Mouse (Mus musculus) brown adipose tissue, adult 24 weeks (tissue): ENCODE measurements around the gene Amacr. TPM values are rescaled to one million over a fixed set of nuclear protein-coding genes. Genes with fewer than 3 reads are reported as not detected.

Experiments used
- H3K27ac ChIP-seq: fragments of 200-500 bp; replicated peaks from 2 replicates; pipeline ENCODE4 v1.5.1; 2012; ENCODE audit warnings: low read depth, mild to moderate bottlenecking, low read length
- H3K4me1 ChIP-seq: fragments of 200-500 bp; 2 replicates; pipeline ENCODE4 v1.6.1; 2012; ENCODE audit warnings: low read length, mixed read lengths; ENCODE audit not compliant: control insufficient read depth, insufficient read depth, insufficient read length
- H3K4me3 ChIP-seq: fragments of 200-500 bp; 2 replicates; pipeline ENCODE4 v1.5.1; 2012; ENCODE audit warnings: low read depth, mild to moderate bottlenecking, low read length, moderate library complexity; ENCODE audit not compliant: insufficient read depth
- polyA plus RNA-seq: library from polyadenylated mRNA; stranded (reverse); fragments of >200 nt; gene quantifications from 2 replicates; pipeline ENCODE4 v1.2.4, GENCODE M21; 2012; ENCODE audit not compliant: missing spikeins, insufficient read depth, insufficient read length

Amacr gene
- polyA plus RNA-seq: 29.9 and 30.8 TPM in 2 replicates

DNA sequence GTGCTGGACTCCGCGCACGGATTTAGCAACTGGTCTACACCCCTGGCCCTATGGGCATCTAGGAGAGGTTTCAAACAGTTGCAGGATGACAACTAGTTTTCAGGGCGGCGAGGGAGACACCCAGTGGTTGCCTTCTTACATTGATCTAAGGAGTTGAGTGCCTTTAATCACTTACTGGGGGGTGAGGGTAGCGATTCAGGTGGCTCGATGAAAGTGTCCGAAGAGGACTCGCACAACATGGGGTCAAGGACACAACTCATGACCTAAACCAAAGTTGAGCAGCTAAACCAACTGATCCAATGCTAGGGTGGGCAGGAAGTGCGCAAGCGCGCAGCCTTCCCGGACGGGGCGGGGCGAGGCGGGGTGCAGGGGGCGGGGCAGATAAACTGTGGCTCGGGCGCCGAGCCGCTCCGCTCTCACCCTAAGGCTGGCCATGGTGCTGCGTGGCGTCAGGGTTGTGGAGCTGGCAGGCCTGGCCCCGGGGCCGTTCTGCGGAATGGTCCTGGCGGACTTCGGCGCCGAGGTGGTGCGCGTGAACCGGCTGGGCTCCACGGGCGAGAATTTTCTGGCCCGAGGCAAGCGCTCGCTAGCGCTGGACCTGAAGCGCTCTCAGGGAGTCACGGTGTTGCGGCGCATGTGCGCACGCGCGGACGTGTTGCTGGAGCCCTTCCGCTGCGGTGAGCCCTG lies at the start of gene Amacr:
Gene Amacr, plus strand, starts transcription at position 380 of the 687 bp plus-strand sequence.
- H3K4me1 ChIP-seq: no peaks in the 10 kb centered on the region

DNA sequence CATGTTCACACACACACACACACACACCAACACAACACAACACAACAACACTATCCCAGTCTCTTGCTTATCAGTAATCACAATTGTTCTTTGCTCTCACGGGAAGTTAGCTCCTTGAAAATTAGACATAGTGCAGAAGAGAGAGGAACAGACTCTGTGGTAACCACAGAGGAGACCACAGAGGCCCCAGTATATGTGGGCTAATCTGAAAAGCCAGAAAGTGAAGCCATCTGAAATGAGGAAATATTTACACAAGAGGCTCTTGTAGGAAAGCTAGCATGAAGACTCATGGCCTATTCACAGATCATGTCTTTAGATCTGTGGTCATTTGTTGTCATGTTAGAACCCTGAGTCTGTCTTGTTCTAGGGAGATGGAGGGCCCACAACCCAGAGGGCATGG lies 47.6 kb upstream of the Amacr start:
- H3K4me1 ChIP-seq: no peaks in the 10 kb centered on the region
- H3K27ac ChIP-seq: no peak overlapping the region
- H3K4me3 ChIP-seq: no peak overlapping the region

More for the DNA sequence above, at the start of gene Amacr:
- peak within 1 kb of the TSS; percentile 74 for H3K4me3 ChIP-seq
- H3K27ac ChIP-seq: peak within 1 kb of the TSS; percentile 96

DNA sequence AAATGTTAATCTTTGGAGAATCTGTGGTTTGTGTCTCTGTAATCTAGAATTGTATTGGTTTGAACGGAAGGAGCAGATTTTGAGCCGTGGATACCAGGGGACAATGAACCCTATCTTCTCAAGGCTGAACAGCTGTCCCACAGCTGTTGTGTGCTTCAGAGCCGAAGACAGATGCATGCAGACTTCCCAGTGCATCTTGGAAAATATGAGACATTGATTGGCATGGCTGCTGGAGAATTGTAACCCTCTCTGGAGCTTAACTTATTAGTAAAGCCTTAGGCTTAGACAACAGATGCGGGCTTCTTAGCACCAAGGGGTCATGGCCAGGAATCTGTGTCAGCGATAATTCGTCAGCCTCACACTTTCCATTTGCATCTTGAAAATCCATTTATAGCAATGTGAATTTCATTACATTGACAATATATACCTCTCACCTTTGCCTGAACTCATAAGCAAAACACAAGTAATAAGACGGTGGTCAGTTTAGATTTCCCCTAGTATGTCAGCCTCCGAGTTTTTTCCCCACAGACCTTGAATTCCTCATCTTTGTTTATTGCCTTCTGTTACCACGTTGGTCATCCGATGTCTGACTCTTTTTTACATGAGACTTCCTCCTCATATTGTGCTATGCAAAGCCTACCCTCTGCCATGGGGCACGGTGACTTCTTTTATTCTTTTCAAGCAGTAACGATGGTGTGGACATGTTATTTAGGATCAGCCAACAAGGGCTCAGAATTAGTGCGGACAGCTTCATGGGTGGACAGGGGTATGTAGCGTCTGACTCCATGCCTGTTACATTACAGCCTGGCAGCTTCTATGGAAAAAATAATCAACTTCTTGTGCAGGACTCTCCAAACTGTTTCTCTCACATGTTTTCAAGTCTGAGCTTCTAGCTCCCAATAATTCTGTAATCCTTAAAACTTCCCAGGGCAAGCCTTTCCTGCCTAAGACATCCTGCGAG lies 41.1 kb upstream of the Amacr start:
- H3K4me3 ChIP-seq: no peak overlapping the region
- H3K4me1 ChIP-seq: no peaks in the 10 kb centered on the region
- no peak overlapping the region for H3K27ac ChIP-seq

DNA sequence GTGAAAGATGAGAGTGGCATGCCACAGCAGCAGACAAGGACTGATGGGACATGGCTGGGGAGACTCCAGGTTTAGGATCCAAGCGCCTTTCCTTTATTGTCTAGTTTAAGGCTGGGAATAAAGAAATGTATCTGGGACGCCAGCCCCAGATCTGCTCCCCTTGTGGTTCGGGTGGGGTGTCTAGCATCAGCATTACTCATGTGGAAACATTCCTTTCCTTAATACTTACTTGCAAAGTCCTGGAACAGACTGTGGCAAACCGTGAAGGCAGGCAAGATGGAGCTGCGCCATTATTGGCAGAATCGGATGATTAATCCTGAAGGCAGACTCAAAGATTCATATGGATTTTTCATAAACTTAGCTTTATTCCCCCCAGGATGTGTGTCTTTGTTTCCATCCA lies 39.7 kb upstream of the Amacr start:
- no peak overlapping the region for H3K4me3 ChIP-seq
- no peaks in the 10 kb centered on the region for H3K4me1 ChIP-seq
- no peak overlapping the region for H3K27ac ChIP-seq

DNA sequence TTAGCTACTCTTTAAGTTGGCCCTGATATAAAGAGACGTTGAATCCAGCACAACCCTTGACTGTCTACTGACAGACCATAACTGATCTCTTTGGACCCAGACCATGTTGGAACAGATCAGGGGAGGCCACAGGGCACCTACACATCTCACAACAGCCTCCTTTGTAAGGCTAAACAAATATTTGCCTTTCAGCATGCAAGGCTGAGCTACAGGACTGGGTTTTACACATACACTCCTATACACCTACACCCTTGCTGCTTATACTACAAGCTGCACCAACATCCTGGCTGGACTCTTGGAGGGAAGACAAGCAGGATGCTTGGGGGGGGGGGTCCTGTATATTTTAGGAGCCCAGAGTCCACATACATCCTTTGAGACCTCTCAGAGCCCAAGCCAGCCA lies 33.7 kb upstream of the Amacr start:
- H3K27ac ChIP-seq: no peak overlapping the region
- no peaks in the 10 kb centered on the region for H3K4me1 ChIP-seq
- H3K4me3 ChIP-seq: no peak overlapping the region

DNA sequence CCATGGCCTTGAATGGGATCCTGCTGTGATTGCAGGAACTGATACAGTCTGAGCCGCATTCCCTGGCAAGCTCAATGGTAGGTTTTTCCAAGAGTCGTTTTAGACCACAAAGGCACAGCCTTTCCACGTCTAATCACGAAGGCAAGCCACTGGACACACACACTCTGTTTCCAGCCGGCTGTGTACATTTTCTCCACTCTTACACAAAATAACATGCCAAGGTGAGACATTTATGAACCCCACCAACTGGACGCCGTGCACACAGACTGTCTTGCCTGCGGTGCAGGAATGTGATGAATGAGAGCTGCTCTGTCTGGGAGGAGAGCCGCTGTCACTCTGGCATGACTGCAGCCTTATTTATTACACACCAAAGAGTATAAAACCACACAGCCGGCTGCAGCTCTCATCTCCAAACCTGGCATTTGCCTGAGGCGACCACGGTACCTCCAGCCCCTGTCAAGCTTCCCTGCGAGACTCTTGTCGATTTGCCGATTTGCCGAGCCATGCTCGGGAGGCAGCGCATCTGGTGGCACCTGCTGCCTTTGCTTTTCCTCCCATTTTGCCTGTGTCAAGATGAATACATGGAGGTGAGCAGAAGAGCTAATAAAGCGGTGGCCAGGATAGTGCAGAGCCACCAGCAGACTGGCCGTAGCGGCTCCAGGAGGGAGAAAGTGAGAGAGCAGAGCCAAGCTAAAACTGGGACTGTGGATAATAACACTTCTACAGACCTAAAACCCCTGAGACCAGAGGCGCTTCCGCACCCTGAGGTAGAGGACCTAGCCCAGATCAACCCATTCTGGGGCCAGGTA lies 29.4 kb upstream of the Amacr start, which contains the start of gene C1qtnf3:
Gene C1qtnf3, plus strand, starts transcription at position 382 of the 809 bp plus-strand sequence.
- no peak within 1 kb of the TSS for H3K27ac ChIP-seq
- H3K4me3 ChIP-seq: peak within 1 kb of the TSS; percentile 10
- no peaks in the 10 kb centered on the region for H3K4me1 ChIP-seq

DNA sequence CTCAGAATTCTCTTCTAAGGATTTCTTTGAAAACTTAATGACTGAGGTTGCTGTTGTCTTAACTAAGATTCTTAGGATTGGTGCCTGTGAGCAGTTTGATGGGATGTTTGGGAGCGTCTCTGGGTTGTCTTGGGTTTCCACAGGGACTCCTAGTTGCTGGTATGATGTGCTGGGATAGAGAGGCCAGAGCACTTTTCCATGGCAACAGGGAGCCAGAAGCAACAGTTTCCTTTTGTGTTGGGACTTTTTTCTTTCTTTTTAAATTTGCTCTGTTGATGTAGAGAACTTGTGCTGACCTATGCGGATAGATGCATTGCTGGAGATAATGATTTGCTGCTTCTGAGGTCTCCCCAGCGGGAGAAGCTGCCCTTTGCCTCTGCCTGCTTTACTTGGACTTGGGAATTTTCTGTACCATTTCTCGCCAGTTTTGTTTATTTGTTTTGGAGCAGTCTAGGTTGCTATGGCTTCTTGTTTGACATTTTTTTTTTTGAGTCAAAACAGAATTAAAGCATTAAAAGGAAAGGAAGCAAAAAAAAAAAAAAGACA lies 28.7 kb upstream of the Amacr start:
- Histone ChIP-seq H3K27ac (no peak overlapping the region), H3K4me3 (no peak overlapping the region)

DNA sequence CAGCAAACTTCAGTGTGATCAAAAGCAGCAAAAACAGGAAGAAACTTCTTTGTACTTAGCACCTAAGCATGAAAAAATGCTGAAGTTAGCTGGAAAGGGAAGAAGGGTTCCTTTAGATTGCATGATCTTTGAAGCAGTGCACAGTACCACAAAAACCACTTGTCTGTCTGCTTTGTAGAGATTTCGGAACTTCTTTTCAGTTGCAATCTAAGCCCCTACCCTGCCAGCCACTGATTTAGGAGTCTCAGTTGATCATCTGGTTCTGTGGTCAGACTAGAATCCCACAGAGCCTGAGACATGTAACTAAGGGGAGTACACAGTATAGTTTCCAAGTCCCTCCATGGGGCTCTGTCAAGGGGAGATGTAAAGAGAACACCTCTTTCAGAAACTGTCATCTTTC lies 28.1 kb upstream of the Amacr start:
- Histone ChIP-seq H3K4me3 (no peak overlapping the region), H3K4me1 (no peaks in the 10 kb centered on the region), H3K27ac (no peak overlapping the region)

More for the DNA sequence above, 28.7 kb upstream of the Amacr start:
- H3K4me1 ChIP-seq: no peaks in the 10 kb centered on the region

DNA sequence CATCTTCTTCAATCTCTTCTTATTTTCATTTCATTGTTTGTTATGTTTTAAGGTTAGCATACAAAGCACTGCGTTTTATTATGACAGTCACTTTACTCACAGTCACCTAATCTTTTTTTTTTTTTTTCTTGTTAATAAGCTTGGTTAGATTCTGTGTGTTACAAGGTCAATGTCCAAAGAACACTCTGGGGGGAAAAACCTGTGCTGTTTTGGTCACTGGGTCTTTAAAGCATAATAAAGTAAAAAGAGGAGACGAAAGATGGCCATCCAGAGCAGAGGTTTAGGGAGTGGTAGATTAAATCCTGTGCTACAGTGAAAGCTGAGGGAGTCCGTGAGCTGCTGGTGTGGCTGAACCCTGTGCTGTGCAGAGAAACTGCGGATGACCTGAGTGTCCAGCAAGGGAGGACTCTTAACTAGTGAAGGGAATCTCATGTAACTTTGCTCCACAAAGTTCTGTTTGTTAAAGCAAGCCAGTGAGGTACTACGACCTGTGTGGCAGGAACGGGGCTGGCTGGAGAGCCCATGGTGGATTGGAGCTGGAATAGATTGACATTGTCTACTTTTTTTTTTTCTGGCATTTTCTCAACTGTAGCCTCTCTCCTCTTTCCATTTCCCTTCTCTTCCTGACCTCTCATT lies 27.1 kb upstream of the Amacr start:
- H3K4me3 ChIP-seq: no peak overlapping the region
- H3K27ac ChIP-seq: no peak overlapping the region
- peaks cover 2% of the 10 kb centered on the region; the same call in 1 of the 2 replicates for H3K4me1 ChIP-seq

DNA sequence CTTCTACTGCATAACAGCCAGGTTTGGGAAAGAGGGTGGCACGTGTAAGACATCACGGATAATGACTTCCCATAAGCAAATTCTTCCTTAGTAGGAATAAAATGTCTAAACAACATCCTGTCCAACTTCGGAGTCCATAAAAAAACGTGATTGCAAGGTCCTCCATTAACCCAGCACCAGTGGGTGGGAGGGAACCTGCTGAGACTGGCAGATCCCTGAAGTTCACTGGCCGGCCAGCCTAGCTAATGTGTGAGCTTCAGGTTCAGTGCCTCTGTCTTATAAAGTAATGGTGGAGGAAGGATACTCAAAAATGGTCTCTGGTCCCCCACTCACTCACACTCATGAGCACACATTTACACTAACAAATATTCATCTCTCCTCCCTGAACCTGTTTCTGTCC lies 26.4 kb upstream of the Amacr start:
- Histone ChIP-seq H3K27ac (no peak overlapping the region), H3K4me1 (peaks cover 2% of the 10 kb centered on the region; the same call in 1 of the 2 replicates), H3K4me3 (no peak overlapping the region)

DNA sequence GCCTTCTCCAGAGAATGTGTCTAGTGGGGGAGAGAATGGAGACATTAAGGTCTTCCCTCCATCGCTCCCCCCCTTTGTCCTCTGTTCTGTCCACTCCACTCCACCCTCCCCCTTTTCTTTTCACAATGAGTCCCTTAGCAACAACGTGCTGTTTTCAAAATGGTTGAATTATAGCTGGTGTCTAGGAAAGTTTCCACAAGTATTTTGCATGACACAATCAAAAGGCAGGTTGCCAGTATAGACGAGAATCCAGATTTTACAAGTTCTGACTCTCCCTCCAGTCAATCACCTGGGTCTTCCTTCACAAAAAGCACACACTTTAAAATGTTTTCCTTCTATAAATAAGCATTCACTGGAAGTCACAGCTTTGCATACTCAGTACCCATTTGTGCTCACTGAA lies 24.9 kb upstream of the Amacr start:
- H3K27ac ChIP-seq: no peak overlapping the region
- H3K4me3 ChIP-seq: no peak overlapping the region
- H3K4me1 ChIP-seq: peaks cover 2% of the 10 kb centered on the region; the same call in 1 of the 2 replicates

DNA sequence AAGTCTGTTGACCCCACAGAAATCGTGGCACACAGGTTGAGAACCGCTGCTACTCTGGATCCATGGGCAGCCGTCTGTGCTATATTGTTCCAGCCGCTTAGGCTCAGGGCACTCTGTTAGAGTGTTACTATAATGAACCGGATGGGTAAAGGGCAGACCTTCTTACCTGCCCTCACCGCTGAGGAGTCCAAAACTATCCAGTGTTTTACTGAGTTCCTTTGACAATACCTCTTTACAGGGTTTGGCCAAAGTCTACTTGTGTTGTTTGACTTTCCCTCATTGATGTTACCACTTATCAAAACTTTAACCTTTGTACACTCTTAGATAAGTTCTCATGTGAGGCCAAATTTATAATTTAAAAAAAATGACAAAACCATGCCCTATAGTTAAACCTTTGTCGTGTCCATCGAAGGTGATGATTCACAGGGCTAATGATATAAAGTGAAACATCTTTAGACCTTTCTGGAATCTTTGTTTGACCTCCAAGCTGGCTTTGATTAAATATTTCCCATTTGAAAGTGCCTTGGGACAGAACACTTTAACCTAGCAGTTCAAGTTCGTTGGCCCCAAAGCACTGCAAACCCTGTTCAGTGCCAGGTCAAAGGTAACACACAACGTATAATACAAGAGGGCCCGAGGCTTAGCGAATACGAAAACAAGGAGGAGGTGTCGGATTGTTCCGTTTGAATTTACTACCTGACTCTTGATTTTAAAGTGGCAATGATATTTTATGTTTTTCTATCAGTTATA lies 22.1 kb upstream of the Amacr start:
- H3K27ac ChIP-seq: no peak overlapping the region
- peaks cover 2% of the 10 kb centered on the region; the same call in 1 of the 2 replicates for H3K4me1 ChIP-seq
- H3K4me3 ChIP-seq: no peak overlapping the region

DNA sequence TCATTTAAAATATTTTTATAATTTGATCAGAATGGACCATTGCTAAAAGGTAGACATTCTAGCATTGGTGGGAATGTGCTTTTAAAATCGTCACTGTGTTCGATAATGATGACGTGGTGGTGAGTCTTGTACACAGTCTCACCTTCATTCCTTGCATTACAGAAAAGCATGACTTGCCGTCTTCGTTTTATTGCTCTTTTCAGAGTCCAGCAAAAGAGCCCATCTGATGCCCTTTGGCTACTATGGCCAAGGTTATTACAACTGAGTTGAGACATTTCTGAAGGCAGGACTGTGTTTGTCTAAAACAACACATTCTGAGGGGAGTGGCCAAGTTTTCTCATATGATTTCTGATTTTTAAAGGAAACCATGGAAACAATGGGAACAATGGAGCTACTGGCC lies 21.3 kb upstream of the Amacr start:
- H3K4me1 ChIP-seq: peaks cover 2% of the 10 kb centered on the region; the same call in 1 of the 2 replicates
- H3K4me3 ChIP-seq: no peak overlapping the region
- no peak overlapping the region for H3K27ac ChIP-seq
